Mouse (Mus musculus) spleen, embryonic (tissue): ENCODE data around the gene Ube2o.
"Not testable (repeated sequence)": the region's sequence is repeated elsewhere in the genome, so short reads cannot be mapped to it uniquely, and the experiment has no call there.

Experiments used
- CTCF ChIA-PET: fragments of 350-600 bp; sonication (Branson Sonifier 250); formaldehyde crosslinking; loops from one replicate; lab custom pipeline; 2022; lab: Charles Lee

Gene Ube2o

GRCm38 (mm10) chr11:116492507-116492906, 88.7 kb downstream of the Ube2o start:
- CTCF ChIA-PET, result not testable (repeated sequence)

- CTCF ChIA-PET, result no interaction called here
Measured at GRCm38 (mm10) chr11:116491338-116491737, 89.9 kb downstream of the Ube2o start.

GRCm38 (mm10) chr11:116490232-116491107, 90.8 kb downstream of the Ube2o start:
- CTCF ChIA-PET, result no interaction called here

- CTCF ChIA-PET, result interaction anchor here (1.1 kb wide), 1 partner anchor 138 kb away, joined by 3 read pairs; no protein-coding TSS in a partner anchor
Measured at GRCm38 (mm10) chr11:116489771-116490231, 91.4 kb downstream of the Ube2o start.

- CTCF ChIA-PET, result interaction anchor here (0.6 to 1.1 kb wide), 3 partner anchors 123 to 321 kb away, joined by 3 read pairs; no protein-coding TSS in a partner anchor
Measured at GRCm38 (mm10) chr11:116488693-116489375, 92.4 kb downstream of the Ube2o start.

GRCm38 (mm10) chr11:116488207-116488606, 93.0 kb downstream of the Ube2o start:
- CTCF ChIA-PET, result interaction anchor here (0.6 kb wide), 2 partner anchors 124 to 321 kb away, joined by 3 read pairs; no protein-coding TSS in a partner anchor
